Mouse (Mus musculus) lung, postnatal 14 days (tissue): ENCODE measurements around the gene Rusc2.

Experiments used
- DNase-seq: peaks from one replicate; pipeline ENCODE4 v3.0.0; 2021

Rusc2 gene

DNA sequence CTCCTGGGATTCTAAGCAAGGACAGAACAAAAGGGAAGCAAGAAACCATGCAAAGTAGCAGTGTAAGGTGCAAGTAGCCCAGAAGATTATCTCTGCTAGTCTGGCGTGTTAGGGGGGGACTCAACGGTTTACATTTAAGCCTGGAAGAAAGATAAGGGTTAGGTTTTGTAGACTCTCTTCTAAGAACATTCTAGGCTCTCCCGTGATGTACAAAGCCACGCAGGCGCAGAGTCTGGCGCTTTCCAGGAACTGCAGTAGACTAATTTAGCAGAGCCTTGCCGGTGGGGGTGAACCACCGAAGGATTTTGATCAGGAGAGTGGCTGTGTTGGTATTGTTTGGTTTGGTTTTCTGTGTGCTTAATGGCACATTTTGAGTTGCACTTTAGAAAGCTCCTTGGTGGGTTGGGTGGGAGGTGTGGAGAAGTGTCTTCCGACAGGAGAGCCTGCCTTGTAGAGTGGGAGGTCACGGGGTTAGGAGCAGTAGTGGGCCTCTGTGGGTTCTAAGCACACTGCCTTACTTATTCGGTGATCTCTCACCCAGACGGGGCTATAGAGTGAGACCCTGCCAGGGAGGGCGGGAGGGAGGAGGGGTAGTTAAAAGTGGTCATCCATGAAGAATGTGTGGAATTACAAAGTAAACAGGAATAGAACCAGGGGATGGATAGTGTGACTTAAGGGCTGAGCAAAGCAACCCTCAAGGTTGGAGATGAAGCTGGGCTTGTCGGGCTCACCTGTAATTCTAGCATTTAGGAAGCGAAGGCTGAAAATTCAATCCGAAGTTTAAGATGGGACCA, 35.7 kb downstream of the Rusc2 start:
- DNase-seq = no peak

DNA sequence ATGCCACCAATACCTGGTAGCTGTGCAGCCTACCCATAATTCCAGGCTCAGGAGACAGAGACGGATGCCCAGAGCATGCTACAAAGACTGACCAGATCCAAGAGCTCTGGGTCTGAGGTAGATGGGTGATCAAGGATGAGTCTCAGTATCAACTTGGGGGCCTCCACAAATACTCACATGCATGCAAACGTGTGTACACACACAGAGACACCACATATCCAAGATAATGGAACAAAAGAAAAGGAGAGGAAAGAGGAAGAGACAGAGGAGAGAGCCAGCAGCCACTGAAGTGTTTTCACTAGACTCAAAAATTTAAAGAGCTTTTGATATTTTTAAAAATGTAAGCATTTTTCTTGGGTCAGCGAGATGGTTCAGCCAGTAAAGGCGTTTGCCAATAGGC, 36.7 kb downstream of the Rusc2 start:
- no peak for DNase-seq

GRCm38 (mm10) chr4:43418973-43419656, 37.3 kb downstream of the Rusc2 start:
- no peak for DNase-seq

DNA sequence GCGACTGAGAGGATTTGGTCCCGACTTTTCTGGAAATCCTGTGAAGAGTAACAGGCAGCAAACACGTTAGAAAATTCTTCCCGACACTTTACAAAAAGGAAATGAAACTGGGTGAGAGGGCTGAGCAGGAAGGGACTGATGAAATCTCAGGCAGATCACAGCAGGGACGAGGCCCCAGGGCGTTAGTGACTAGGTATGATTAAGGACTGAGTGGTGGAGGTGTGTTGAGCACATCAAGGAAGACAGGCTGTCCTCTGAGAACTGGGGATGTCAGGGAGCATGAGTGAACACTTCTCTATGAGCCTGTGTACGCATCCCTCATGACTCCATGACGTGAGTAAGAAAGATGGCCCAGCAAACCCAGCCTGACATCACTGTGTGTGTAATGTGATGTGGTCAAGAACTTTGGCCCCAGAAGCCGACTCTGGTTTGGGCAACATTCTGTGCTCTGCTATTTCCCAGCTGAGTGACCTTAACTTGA, 38.1 kb downstream of the Rusc2 start:
- DNase-seq = no peak

- DNase-seq = peak; percentile 89
Measured at GRCm38 (mm10) chr4:43420305-43420704, 38.5 kb downstream of the Rusc2 start.

- DNase-seq = no peak
Measured at GRCm38 (mm10) chr4:43421632-43422240, 40.0 kb downstream of the Rusc2 start.

DNA sequence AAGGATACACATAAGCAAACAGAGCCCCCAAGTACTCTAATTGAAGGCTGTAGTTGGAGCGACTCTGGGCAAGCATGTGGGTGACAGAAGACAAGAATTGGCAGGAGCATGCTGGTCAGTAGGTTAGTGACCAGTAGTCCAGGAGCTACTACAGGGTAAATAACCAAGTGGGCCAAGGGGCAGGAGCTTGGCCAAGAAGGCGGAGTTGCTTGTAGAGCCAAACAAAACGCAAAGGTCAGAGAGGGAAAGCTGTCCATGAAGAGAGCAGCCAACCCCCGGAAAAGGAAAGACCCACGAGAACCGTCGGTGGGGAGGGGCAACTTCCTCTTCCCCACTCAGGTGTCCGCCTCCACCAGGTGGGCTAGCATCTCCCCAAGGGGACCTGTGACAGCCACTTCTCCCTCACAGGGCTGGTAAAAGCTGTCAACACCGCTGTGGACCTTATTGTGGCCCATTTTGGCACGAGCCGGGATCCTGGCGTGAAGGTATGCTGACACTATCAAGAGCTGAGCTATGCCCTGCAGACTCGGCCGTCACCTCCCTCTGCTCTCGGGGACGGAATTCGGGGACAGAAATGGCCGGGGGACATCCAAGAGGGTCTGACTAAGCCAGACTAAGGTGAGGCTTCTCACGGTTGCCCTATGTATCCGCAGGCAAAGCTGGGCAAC, 41.6 kb downstream of the Rusc2 start:
- no peak for DNase-seq

DNA sequence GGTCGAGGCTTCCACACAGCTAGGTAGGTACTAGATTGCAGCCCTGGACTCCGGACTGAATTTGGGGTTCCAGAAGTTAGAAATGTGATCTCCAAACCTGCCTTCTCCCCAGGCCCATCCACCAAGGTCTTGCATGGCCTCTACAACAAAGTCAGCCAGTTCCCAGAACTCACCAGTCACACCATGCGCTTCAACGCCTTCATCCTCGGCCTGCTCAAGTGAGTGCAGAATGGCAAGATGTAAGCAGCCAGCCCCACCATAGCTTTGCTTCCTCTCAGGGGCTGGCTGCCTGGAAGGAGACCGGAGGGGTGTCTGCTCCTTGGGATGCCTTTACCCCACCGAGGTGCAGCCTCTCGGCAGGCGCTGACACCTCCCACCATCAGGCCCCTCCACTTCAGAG, 42.3 kb downstream of the Rusc2 start:
- DNase-seq = no peak

GRCm38 (mm10) chr4:43425197-43425596, 43.4 kb downstream of the Rusc2 start:
- DNase-seq = no peak

GRCm38 (mm10) chr4:43425648-43426380, 44.0 kb downstream of the Rusc2 start:
- DNase-seq = no peak

- DNase-seq = no peak
Measured at GRCm38 (mm10) chr4:43426487-43426886, 44.7 kb downstream of the Rusc2 start.

DNA sequence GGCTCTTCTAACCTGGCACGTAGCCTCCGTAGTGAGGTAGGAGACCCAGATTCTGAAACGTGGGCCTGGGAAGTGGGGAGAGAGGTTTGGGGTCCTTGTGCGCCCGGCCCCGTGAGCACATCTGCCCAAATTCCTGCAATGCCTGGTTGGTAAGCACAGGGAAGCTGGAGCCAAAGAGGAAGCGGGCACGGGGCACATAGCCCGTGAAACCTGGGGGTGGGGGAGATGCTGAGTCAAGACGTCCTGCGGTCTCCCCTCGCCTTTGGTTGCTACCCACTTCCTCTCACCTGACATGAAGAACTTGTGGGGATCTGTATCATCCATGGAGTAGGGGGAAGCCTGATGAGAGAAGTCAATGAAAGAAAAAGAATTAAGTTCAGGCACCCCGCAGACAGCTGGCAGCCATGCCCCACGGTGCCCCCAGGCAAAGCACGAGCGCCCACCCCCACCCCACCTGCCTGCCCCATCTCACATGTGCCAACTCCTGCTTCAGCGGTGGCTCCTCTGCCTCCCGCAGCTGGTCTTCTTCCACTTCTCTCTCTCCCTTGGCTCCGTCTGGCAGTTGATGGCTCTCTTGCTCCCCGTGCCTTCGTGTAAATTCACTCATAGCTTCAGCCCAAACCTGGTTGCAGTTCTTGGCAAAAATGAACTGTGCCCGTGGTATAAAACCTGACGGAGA, 45.9 kb downstream of the Rusc2 start:
- no peak for DNase-seq

- no peak for DNase-seq
Measured at GRCm38 (mm10) chr4:43428180-43428861, 46.5 kb downstream of the Rusc2 start.

- no peak for DNase-seq
Measured at GRCm38 (mm10) chr4:43428946-43429345, 47.2 kb downstream of the Rusc2 start, which contains the start of gene Fam166b. Fam166b (minus strand) TSS chr4:43429134.

GRCm38 (mm10) chr4:43431690-43432089, 49.9 kb downstream of the Rusc2 start:
- peak; percentile 92 for DNase-seq

DNA sequence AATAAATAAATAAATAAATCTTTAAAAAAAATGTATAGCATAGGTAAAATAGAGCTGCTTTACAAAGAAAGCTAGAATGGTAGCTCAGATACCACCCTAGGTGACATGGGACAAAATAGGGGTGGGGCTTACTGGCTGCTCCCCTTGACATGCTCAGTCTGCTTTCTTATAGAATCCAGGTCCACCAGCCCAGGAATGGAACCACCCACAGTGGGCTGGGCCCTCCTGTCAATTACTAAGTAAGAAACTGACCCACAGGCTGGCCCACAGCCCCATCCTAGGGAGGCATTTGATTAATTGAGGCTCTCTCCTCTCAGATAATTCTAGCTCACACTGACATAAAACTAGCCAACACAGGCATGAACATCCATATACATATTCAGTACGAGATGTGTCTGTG, 51.1 kb downstream of the Rusc2 start:
- DNase-seq = no peak

DNA sequence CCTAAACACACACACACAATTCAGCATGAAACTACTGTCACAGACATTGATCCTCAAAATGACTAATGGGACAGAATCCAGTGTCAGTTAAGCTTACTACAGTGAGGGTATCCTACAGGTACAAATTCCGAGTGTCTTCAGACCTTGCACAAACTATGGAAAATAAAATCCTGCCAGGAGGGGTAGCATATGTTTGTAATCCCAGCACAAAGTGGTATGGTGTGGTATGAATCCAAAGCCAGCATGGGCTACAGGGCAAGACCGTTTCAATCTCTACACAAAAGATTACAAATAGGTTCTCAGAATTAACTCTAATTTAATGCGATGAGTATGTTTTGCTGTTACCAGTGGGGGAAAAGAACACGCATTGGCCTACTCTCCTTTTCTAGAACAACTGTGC, 59.9 kb downstream of the Rusc2 start, which contains the start of gene Tesk1:
Gene Tesk1 (plus strand): TSS at position 301 of the 400 bp plus-strand sequence.
- DNase-seq = no peak

DNA sequence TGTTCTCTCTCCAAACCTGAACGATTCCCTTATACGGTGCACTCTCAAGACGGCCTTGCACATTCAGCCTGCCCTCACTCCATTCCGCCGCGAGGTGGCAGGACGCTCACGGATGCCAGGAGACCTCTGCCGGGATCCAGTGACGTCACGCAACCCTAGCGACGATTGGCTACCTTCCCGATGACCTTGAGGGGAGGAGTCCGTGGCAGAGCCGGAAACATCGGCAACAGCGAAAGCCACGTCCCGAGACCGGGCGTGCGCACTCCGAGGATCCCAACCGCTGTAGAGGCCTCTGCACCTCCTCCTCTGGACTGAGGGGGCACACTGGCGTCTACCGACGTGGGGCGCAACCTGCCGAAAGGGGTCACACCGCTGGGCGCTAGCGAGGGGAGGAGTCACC, 60.3 kb downstream of the Rusc2 start:
- DNase-seq = peak; percentile 100

- DNase-seq = peak; percentile 70
Measured at GRCm38 (mm10) chr4:43442456-43443361, 60.9 kb downstream of the Rusc2 start.

DNA sequence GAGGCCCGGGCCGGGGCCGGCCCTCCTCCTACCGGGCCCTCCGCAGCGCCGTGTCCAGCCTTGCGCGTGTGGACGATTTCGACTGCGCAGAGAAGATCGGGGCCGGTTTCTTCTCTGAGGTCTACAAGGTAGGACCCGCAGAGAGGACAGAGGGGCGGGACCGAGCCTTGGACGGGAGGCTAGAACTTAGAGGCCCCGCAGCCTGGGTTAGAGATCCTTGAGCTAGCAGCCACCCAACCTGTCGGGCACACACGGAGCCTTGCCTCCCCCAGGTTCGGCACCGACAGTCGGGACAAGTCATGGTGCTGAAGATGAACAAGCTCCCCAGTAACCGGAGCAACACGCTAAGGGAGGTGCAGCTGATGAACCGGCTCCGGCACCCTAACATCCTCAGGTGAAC, 61.7 kb downstream of the Rusc2 start:
- no peak for DNase-seq
